Mouse (Mus musculus) layer of hippocampus, adult 18-20 months (tissue): ENCODE data around the gene Slf1. TPM values are rescaled to one million over a fixed set of nuclear protein-coding genes. Genes with fewer than 3 reads are reported as not detected.
A peak's percentile ranks its signal among the peaks of the same experiment; 100 is the strongest.
"Not testable (repeated sequence)": the region's sequence is repeated elsewhere in the genome, so short reads cannot be mapped to it uniquely, and the experiment has no call there.

ENCODE experiments used
- DNase-seq, 2 experiments: peaks; one replicate each; pipeline ENCODE4 v3.0.0; 2022; ENCODE audit warnings: low spot score in 2 of 2
- long read RNA-seq: library from polyadenylated mRNA; stranded (forward); transcript quantifications from one replicate; pipeline ENCODE4 v2.0.0, GENCODE M21; 2021
- total RNA-seq, 2 experiments: library from RNA; stranded (reverse); gene quantifications; 2 replicates each; pipeline ENCODE4 v1.2.3; 2021

Gene Slf1
- 10 to 100 TPM; 15.5 to 18.2 TPM for total RNA-seq
- long read RNA-seq, partial matches to known transcripts: 1 of 11 reads
- long read RNA-seq, other reads (novel, unspliced or antisense): 6 of 11 reads

- peak; percentile 87 to 93 for DNase-seq
Observed at GRCm38 (mm10) chr13:77134931-77135620, at the start of gene Slf1, which contains the start of gene 2210408I21Rik. Slf1 (minus strand) TSS chr13:77135473. 2210408I21Rik (plus strand) TSS chr13:77135540.

- no peak for DNase-seq
Observed at GRCm38 (mm10) chr13:77177931-77178330, 42.7 kb upstream of the Slf1 start.

- no peak for DNase-seq
Observed at GRCm38 (mm10) chr13:77140890-77141289, 5.6 kb upstream of the Slf1 start.

- DNase-seq: no peak
Observed at GRCm38 (mm10) chr13:77135621-77135981, 328 bp upstream of the Slf1 start.

- no peak for DNase-seq
Observed at GRCm38 (mm10) chr13:77131132-77131531, 4.1 kb downstream of the Slf1 start.

- DNase-seq: no peak
Observed at GRCm38 (mm10) chr13:77128240-77128639, 7.0 kb downstream of the Slf1 start.

GRCm38 (mm10) chr13:77125159-77125558 lies 10.1 kb downstream of the Slf1 start:
- DNase-seq: peak in 1 of 2 experiments; percentile 49

- no peak for DNase-seq
Observed at GRCm38 (mm10) chr13:77118695-77119094, 16.6 kb downstream of the Slf1 start.

- no peak for DNase-seq
Observed at GRCm38 (mm10) chr13:77107734-77108133, 27.5 kb downstream of the Slf1 start.

- not testable (repeated sequence) for DNase-seq
Observed at GRCm38 (mm10) chr13:77092876-77093275, 42.4 kb downstream of the Slf1 start.

GRCm38 (mm10) chr13:77072030-77072429 lies 63.2 kb downstream of the Slf1 start:
- no peak for DNase-seq

GRCm38 (mm10) chr13:77068847-77069246 lies 66.4 kb downstream of the Slf1 start:
- DNase-seq: no peak

GRCm38 (mm10) chr13:77063221-77063620 lies 72.1 kb downstream of the Slf1 start:
- no peak for DNase-seq

GRCm38 (mm10) chr13:77049736-77050135 lies 85.5 kb downstream of the Slf1 start:
- no peak for DNase-seq

- DNase-seq: peak; percentile 53 to 78
Observed at GRCm38 (mm10) chr13:77048461-77048860, 86.8 kb downstream of the Slf1 start.

- DNase-seq: peak in 1 of 2 experiments; percentile 32
Observed at GRCm38 (mm10) chr13:77047179-77047931, 87.9 kb downstream of the Slf1 start.

GRCm38 (mm10) chr13:77046416-77046815 lies 88.9 kb downstream of the Slf1 start:
- DNase-seq: peak in 1 of 2 experiments; percentile 22

- no peak for DNase-seq
Observed at GRCm38 (mm10) chr13:77045375-77045774, 89.9 kb downstream of the Slf1 start.

- no peak for DNase-seq
Observed at GRCm38 (mm10) chr13:77043375-77043774, 91.9 kb downstream of the Slf1 start.

- DNase-seq: no peak
Observed at GRCm38 (mm10) chr13:77029594-77029993, 105.7 kb downstream of the Slf1 start.

- DNase-seq: no peak
Observed at GRCm38 (mm10) chr13:77018851-77019250, 116.4 kb downstream of the Slf1 start.

- no peak for DNase-seq
Observed at GRCm38 (mm10) chr13:77003684-77004083, 131.6 kb downstream of the Slf1 start.
